Mouse (Mus musculus) retina, embryonic 14.5 days (tissue): ENCODE data around the gene Zfp3.

Experiments used
- DNase-seq: peaks from one replicate; pipeline ENCODE4 v3.0.0-alpha.2; 2015; ENCODE audit warnings: low spot score

Zfp3 gene

GRCm38 (mm10) chr11:70808101-70808500 lies 44.1 kb downstream of the Zfp3 start:
- no peak for DNase-seq

DNA sequence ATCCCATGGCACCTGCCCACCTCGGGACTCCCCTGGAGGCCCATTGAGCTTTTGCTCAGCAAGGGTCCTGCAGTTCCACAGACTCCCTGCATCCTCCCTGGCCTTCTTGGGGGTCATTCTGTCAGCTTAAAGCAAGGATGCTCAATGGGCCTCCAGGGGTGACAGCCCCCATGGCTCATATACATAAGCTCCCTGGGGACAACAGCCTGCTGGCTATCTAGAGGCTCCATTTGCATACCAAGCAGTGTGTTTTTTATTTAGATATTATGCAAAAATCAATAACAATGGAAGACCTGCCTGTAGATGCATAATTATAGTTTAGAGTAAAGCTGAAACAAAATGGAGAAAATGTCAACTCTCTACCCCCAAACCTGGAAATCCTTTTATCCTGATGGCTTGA lies 45.0 kb downstream of the Zfp3 start:
- DNase-seq, result no peak

- no peak for DNase-seq
These were observed 47.0 kb downstream of the Zfp3 start for GRCm38 (mm10) chr11:70811041-70811440.

DNA sequence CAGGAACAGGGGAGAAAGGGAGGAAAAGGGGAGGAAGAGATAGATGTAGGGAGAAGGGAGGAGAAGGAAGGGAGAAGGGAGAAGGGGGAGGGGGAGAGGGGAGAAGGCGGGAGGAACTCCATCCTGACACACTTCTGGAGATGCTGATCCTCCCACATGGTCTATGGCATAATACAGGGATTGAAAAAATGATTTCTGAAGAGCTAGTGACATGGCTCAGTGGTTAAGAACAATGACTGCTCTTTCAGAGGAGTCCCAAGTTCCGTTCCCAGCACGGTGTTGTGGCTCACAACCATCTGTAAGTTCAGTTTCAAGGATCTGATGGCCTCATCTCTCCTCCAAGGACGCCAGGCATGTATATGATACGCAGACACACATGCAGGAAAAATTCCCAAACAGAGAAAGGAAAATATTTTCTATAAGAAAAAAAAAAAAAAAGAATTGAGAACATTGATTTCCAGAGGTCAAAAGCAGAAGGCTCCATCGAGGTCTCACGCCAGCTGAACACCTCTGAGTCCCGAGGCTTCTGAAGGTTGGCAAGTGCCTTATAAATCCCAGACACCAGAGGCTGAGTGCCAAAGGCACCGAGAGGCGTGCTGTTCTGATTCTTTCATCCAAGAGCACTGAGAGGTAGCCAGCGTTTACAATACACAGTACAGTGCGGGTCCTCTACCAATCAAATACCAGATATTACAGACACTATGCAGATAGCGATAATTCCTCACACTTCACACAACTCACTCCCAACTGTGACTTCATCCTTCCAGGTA lies 47.6 kb downstream of the Zfp3 start:
- DNase-seq, result peak; percentile 23

DNA sequence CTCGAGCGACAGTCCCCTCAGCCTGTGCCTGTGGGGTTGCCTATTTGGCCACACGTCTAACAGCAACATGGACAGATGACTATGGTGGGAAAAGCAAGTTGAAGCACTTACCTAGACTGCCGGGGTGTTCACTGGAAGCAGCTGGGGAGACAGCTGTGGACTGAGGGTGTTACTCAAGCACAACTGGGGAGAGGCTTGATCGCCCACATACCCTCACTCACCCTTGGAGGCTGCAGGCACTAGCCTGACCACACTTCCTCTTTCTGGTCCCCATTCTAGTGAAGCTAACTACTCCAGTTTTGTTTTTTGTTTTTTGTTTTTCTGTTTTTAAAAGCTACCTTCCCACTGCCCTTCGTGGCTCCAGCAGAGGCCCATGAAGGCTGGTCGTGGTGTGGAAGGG lies 48.4 kb downstream of the Zfp3 start, which contains the start of gene Scimp:
TSS of gene Scimp (minus strand) at position 222 of the 400 bp plus-strand sequence.
- no peak for DNase-seq

DNA sequence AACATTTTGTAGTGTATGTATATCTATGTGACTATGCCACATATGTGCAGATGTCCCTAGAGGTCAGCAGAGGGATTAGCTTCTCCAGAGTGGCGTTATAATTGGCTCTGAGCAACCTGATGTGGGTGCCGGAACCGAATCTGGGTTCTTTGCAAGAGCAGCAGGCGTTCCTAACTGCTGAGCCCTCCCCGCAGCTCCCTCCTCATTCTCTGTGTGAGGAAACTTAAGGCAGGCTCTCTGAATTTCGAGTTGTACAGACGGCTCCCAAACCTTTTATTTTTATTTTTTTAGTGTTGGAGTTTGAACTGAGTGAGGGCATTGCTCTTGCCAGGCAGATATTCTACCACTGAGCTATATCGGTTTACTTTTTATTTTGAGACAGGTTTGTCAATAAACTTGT lies 51.1 kb downstream of the Zfp3 start:
- DNase-seq, result no peak

GRCm38 (mm10) chr11:70815498-70816078 lies 51.6 kb downstream of the Zfp3 start:
- peak; percentile 90 for DNase-seq

DNA sequence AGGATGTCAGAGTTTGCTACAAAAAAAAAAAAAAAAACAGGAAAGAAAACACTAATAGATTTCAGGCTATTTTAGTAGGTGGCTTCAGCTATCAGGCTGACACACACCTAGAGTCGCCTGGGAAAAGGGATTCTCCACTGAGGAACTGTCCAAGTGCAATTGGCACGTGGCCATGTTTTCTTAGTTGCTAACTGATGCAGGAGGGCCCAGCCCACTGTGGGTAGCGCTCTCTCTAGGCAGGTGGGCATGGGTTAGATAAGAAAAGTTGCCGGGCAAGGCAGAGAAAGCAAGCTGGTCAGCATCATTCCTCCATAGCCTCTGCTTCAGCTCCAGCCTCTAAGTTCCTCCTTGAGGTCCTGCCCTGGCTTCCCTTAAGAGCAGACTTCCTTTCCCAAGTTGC lies 52.8 kb downstream of the Zfp3 start:
- no peak for DNase-seq

- DNase-seq, result no peak
These were observed 56.1 kb downstream of the Zfp3 start for GRCm38 (mm10) chr11:70820120-70820519.

GRCm38 (mm10) chr11:70821728-70822591 lies 58.0 kb downstream of the Zfp3 start:
- peak; percentile 52 for DNase-seq
